Mouse (Mus musculus) G1E (cell line): Measurements from ENCODE around the gene Fyttd1. TPM values are rescaled to one million over a fixed set of nuclear protein-coding genes. Genes with fewer than 3 reads are reported as not detected.

ENCODE experiments used
- ATAC-seq: 2 replicates; pipeline ENCODE4 v1.8.0; 2016; ENCODE audit warnings: mild to moderate bottlenecking; ENCODE audit not compliant: insufficient number of reproducible peaks, poor library complexity, low FRiP score, severe bottlenecking; ENCODE audit errors: extremely low read depth
- DNase-seq: peaks from one replicate; pipeline ENCODE4 v3.0.0; 2012; ENCODE audit warnings: low spot score
- H3K27me3 ChIP-seq: 2 replicates; pipeline ENCODE4 v1.6.1; 2012; ENCODE audit warnings: mild to moderate bottlenecking, low read length, inconsistent platforms; ENCODE audit not compliant: insufficient read depth
- H3K36me3 ChIP-seq: replicated peaks from 2 replicates; pipeline ENCODE3; 2012; ENCODE audit warnings: mild to moderate bottlenecking, inconsistent platforms
- H3K4me1 ChIP-seq: 2 replicates; pipeline ENCODE4 v1.6.1; 2012; ENCODE audit warnings: low read depth, low read length, inconsistent platforms, mixed read lengths; ENCODE audit not compliant: insufficient read depth
- H3K4me3 ChIP-seq: 2 replicates; pipeline ENCODE4 v1.5.1; 2012; ENCODE audit warnings: low read depth, mild to moderate bottlenecking, inconsistent platforms, low read length, moderate library complexity, mixed read lengths
- H3K9me3 ChIP-seq: replicated peaks from 2 replicates; pipeline ENCODE4 v1.6.1; 2012; ENCODE audit warnings: inconsistent platforms
- CTCF ChIP-seq: IDR thresholded peaks from 2 replicates; pipeline ENCODE4 v1.5.1; 2012; ENCODE audit warnings: low read depth, low read length, inconsistent platforms, mixed read lengths
- GATA1 ChIP-seq: IDR thresholded peaks from 2 replicates; pipeline ENCODE4 v1.6.1; 2012; ENCODE audit warnings: borderline replicate concordance, low read length, inconsistent platforms, mixed read lengths
- GATA2 ChIP-seq: IDR thresholded peaks from 2 replicates; pipeline ENCODE4 v1.6.1; 2012; ENCODE audit warnings: low read depth, low read length, inconsistent platforms, borderline replicate concordance
- POLR2AphosphoS5 ChIP-seq: IDR thresholded peaks from 2 replicates; pipeline ENCODE4 v1.6.1; 2012; ENCODE audit warnings: low read depth, low read length, inconsistent platforms; ENCODE audit not compliant: insufficient replicate concordance
- TAL1 ChIP-seq: conservative IDR thresholded peaks from 2 replicates; pipeline ENCODE4 v1.6.1; 2012; ENCODE audit warnings: low read depth, low read length, inconsistent platforms, mixed read lengths
- polyA plus RNA-seq: library from polyadenylated mRNA; stranded (reverse); fragments of >175 nt; gene quantifications from 2 replicates; pipeline ENCODE4 v1.2.3, GENCODE M21; 2012
- total RNA-seq, 2 experiments: library from RNA; stranded (forward) in 1 of 2; stranded (reverse) in 1 of 2; fragments of 200-1000 nt in 1 of 2; fragments of >200 nt in 1 of 2; fragmentation: Nextera tagmentation in 1 of 2; gene quantifications; 2 replicates each; pipeline ENCODE4 v1.2.3; 2014 to 2017

Gene Fyttd1
- total RNA-seq (2014; fragmentation: Nextera tagmentation) (121 and 134 TPM in 2 replicates), total RNA-seq (2017) (77.5 and 100 TPM in 2 replicates), polyA plus RNA-seq (276 and 281 TPM in 2 replicates)

- peak; percentile 93 for DNase-seq
- H3K4me3 ChIP-seq = peak within 1 kb of the TSS; percentile 78
- no peaks in the 10 kb centered on the region for H3K27me3 ChIP-seq
- H3K9me3 ChIP-seq = no peaks in the 10 kb centered on the region
- H3K36me3 ChIP-seq = peaks cover 24% of the 10 kb centered on the region
- peaks cover 36% of the 10 kb centered on the region for H3K4me1 ChIP-seq
- ATAC-seq = peak; percentile 84
- no peak for TF ChIP-seq GATA2
- TF ChIP-seq POLR2AphosphoS5 = no peak
- no peak for TF ChIP-seq TAL1
- no peak for TF ChIP-seq CTCF
- TF ChIP-seq GATA1 = no peak
These were observed at the start of gene Fyttd1, which contains the start of gene Rubcn for GRCm38 (mm10) chr16:32877343-32878156. TSS of gene Fyttd1 (plus strand) at chr16:32877500. TSS of gene Rubcn (minus strand) at chr16:32877766.

- Histone ChIP-seq H3K4me1 (no peaks in the 10 kb centered on the region; the same call in 1 of the 2 replicates), H3K36me3 (peaks cover 77% of the 10 kb centered on the region), H3K27me3 (no peaks in the 10 kb centered on the region), H3K4me3 (no peak overlapping the region), H3K9me3 (no peaks in the 10 kb centered on the region)
- DNase-seq (no peak), ATAC-seq (no peak)
- no peak for TF ChIP-seq POLR2AphosphoS5
- TF ChIP-seq TAL1 = no peak
- no peak for TF ChIP-seq GATA1
- no peak for TF ChIP-seq CTCF
- no peak for TF ChIP-seq GATA2
These were observed 48.2 kb upstream of the Fyttd1 start for GRCm38 (mm10) chr16:32829104-32829503.

GRCm38 (mm10) chr16:32831501-32831900 is 45.8 kb upstream of the Fyttd1 start:
- Histone ChIP-seq H3K36me3 (peaks cover 73% of the 10 kb centered on the region), H3K9me3 (no peaks in the 10 kb centered on the region), H3K4me3 (no peak overlapping the region), H3K27me3 (no peaks in the 10 kb centered on the region), H3K4me1 (no peaks in the 10 kb centered on the region)
- ATAC-seq (no peak), DNase-seq (no peak)
- no peak for TF ChIP-seq GATA1

- no peaks in the 10 kb centered on the region for H3K27me3 ChIP-seq
- H3K36me3 ChIP-seq = peaks cover 80% of the 10 kb centered on the region
- TF ChIP-seq POLR2AphosphoS5 = no peak
- no peak for TF ChIP-seq CTCF
- TF ChIP-seq GATA1 = no peak
- no peak for TF ChIP-seq GATA2
These were observed 30.2 kb upstream of the Fyttd1 start for GRCm38 (mm10) chr16:32847103-32847502.

GRCm38 (mm10) chr16:32849042-32849830 is 28.1 kb upstream of the Fyttd1 start:
- no peak for DNase-seq
- no peak overlapping the region for H3K4me3 ChIP-seq
- TF ChIP-seq GATA2 (no peak), CTCF (no peak), TAL1 (no peak), POLR2AphosphoS5 (no peak), GATA1 (no peak)
- no peak for ATAC-seq
- no peaks in the 10 kb centered on the region for H3K9me3 ChIP-seq
- H3K36me3 ChIP-seq = peaks cover 75% of the 10 kb centered on the region
- H3K4me1 ChIP-seq = 0 out of 2 replicates have a peak, but pooled peaks cover under 1% of the 10 kb centered on the region
- no peaks in the 10 kb centered on the region for H3K27me3 ChIP-seq

More at GRCm38 (mm10) chr16:32847103-32847502, 30.2 kb upstream of the Fyttd1 start:
- DNase-seq (no peak), ATAC-seq (no peak)
- Histone ChIP-seq H3K9me3 (no peaks in the 10 kb centered on the region), H3K4me1 (no peaks in the 10 kb centered on the region), H3K4me3 (no peak overlapping the region)

- ATAC-seq = no peak
These were observed 23.7 kb upstream of the Fyttd1 start for GRCm38 (mm10) chr16:32853492-32854049.

More at GRCm38 (mm10) chr16:32853492-32854049, 23.7 kb upstream of the Fyttd1 start:
- no peak for DNase-seq
- TF ChIP-seq GATA1 (no peak), GATA2 (no peak)
- H3K4me1 ChIP-seq = peaks cover 3% of the 10 kb centered on the region; the same call in 1 of the 2 replicates
- no peak overlapping the region for H3K4me3 ChIP-seq
- H3K27me3 ChIP-seq = no peaks in the 10 kb centered on the region
- H3K36me3 ChIP-seq = peaks cover 58% of the 10 kb centered on the region
- H3K9me3 ChIP-seq = no peaks in the 10 kb centered on the region
